Mouse (Mus musculus) monocyte, adult 2 months (primary cell): Measurements from ENCODE around the gene Ccdc97.

ENCODE experiments used
- DNase-seq, 2 experiments: peaks; one replicate each; pipeline ENCODE4 v3.0.0; 2022; ENCODE audit warnings: low spot score in 2 of 2, low read depth in 1 of 2

Ccdc97 gene

GRCm38 (mm10) chr7:25689603-25690021 lies 29.3 kb downstream of the Ccdc97 start:
- no peak for DNase-seq

- DNase-seq = peak; percentile 75 to 92
Measured at GRCm38 (mm10) chr7:25688810-25689586, 29.9 kb downstream of the Ccdc97 start.

GRCm38 (mm10) chr7:25687811-25688401 lies 31.0 kb downstream of the Ccdc97 start:
- peak in 1 of 2 experiments; percentile 51 for DNase-seq

- DNase-seq = peak; percentile 46 to 82
Measured at GRCm38 (mm10) chr7:25686680-25687531, 32.0 kb downstream of the Ccdc97 start, which contains the start of gene Tgfb1. Gene Tgfb1, plus strand, starts transcription at chr7:25687002.

GRCm38 (mm10) chr7:25685926-25686470 lies 32.9 kb downstream of the Ccdc97 start:
- no peak for DNase-seq

- DNase-seq = no peak
Measured at GRCm38 (mm10) chr7:25684659-25685058, 34.2 kb downstream of the Ccdc97 start.

- peak in 1 of 2 experiments; percentile 24 for DNase-seq
Measured at GRCm38 (mm10) chr7:25683474-25684180, 35.3 kb downstream of the Ccdc97 start.

GRCm38 (mm10) chr7:25681341-25682231 lies 37.3 kb downstream of the Ccdc97 start:
- no peak for DNase-seq

GRCm38 (mm10) chr7:25680514-25681258 lies 38.2 kb downstream of the Ccdc97 start, which contains the start of gene B9d2:
Gene B9d2, plus strand, starts transcription at chr7:25680780.
- peak; percentile 94 to 98 for DNase-seq

GRCm38 (mm10) chr7:25679971-25680370 lies 38.9 kb downstream of the Ccdc97 start:
- peak in 1 of 2 experiments; percentile 35 for DNase-seq

GRCm38 (mm10) chr7:25677013-25677412 lies 41.9 kb downstream of the Ccdc97 start:
- no peak for DNase-seq

GRCm38 (mm10) chr7:25676085-25676781 lies 42.7 kb downstream of the Ccdc97 start:
- DNase-seq = no peak

- DNase-seq = no peak
Measured at GRCm38 (mm10) chr7:25675405-25675804, 43.5 kb downstream of the Ccdc97 start.

- no peak for DNase-seq
Measured at GRCm38 (mm10) chr7:25674719-25675300, 44.1 kb downstream of the Ccdc97 start, which contains the start of gene Tmem91. Gene Tmem91, minus strand, starts transcription at chr7:25675166.

GRCm38 (mm10) chr7:25674297-25674696 lies 44.6 kb downstream of the Ccdc97 start:
- DNase-seq = no peak

GRCm38 (mm10) chr7:25672442-25672841 lies 46.4 kb downstream of the Ccdc97 start:
- DNase-seq = no peak

- DNase-seq = no peak
Measured at GRCm38 (mm10) chr7:25671686-25672085, 47.2 kb downstream of the Ccdc97 start.

- no peak for DNase-seq
Measured at GRCm38 (mm10) chr7:25670096-25670495, 48.8 kb downstream of the Ccdc97 start.
